Mouse (Mus musculus) C2C12 (cell line): ENCODE results near the gene Gm17651.

ENCODE experiments used
- CEBPB ChIP-seq: IDR thresholded peaks from one replicate; pipeline ENCODE4 v1.6.1; 2011; ENCODE audit warnings: low read depth, mild to moderate bottlenecking, control low read depth, moderate library complexity
- CTCF ChIP-seq: IDR thresholded peaks from one replicate; pipeline ENCODE4 v1.5.1; 2011; ENCODE audit not compliant: control insufficient read depth, insufficient read depth, insufficient read length
- FOSL1 ChIP-seq: IDR thresholded peaks from one replicate; pipeline ENCODE4 v1.8.0; 2011; ENCODE audit warnings: mild to moderate bottlenecking, low read length; ENCODE audit not compliant: poor library complexity, insufficient read depth, severe bottlenecking
- MAX ChIP-seq: IDR thresholded peaks from one replicate; pipeline ENCODE4 v1.6.1; 2011; ENCODE audit warnings: mild to moderate bottlenecking, control low read depth
- MYOD1 ChIP-seq: IDR thresholded peaks from one replicate; pipeline ENCODE4 v1.6.1; 2011; ENCODE audit warnings: low read depth; ENCODE audit not compliant: control insufficient read depth, insufficient read length
- MYOG ChIP-seq: IDR thresholded peaks from one replicate; pipeline ENCODE4 v1.6.1; 2011; ENCODE audit not compliant: control insufficient read depth, insufficient read length; ENCODE audit errors: extremely low read depth
- USF1 ChIP-seq: IDR thresholded peaks from one replicate; pipeline ENCODE4 v1.6.1; 2011; ENCODE audit warnings: low read depth, mild to moderate bottlenecking, control low read depth, moderate library complexity

DNA sequence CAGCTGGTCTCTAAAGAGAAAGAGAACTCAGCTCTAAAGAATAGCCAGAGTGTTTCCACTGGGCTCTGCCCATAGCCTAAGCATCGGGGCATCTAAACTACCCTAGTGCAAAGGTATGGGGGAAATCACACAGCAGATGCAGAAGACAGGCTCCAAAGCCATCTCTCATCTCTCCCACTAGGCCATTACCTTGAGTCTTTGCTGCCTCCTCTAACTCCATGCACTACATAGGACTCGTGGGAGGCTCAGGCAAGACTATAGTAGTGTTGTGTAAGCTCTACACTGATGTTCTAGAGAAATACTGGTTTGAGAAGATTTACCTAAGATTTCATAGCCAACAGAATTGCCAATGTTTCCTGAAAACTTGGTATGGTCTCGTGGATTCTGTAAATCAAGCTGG lies 31.0 kb upstream of the Gm17651 start:
- TF ChIP-seq USF1, result no peak
- TF ChIP-seq CTCF, result no peak
- TF ChIP-seq MAX, result no peak
- no peak for TF ChIP-seq MYOG
- no peak for TF ChIP-seq FOSL1
- no peak for TF ChIP-seq CEBPB
- no peak for TF ChIP-seq MYOD1
